Mouse (Mus musculus): Measurements from ENCODE around the gene Adamtsl1. TPM values are rescaled to one million over a fixed set of nuclear protein-coding genes. Genes with fewer than 3 reads are reported as not detected.

Gene Adamtsl1
- total and polyA plus RNA-seq, 3 experiments = 0.05 TPM; not detected in 2

- TF ChIP-seq GATA2 (IDR thresholded peaks at IDR 0.05; ENCODE audit: borderline replicate concordance, low read depth, low read length) (no peak), TAL1 (conservative IDR thresholded peaks at IDR 0.05; ENCODE audit: low read depth, low read length) (no peak), GATA1 (IDR thresholded peaks at IDR 0.05; ENCODE audit: borderline replicate concordance, low read length) (no peak), POLR2AphosphoS5 (IDR thresholded peaks at IDR 0.05; ENCODE audit: insufficient replicate concordance, low read depth, low read length) (no peak), CTCF (IDR thresholded peaks at IDR 0.05; ENCODE audit: low read depth, low read length) (no peak)
- H3K9me3 ChIP-seq (replicated peaks) = no peaks in the 10 kb centered on the region
- H3K4me3 ChIP-seq (ENCODE audit: low read depth, low read length) = no peak overlapping the region
- H3K4me1 ChIP-seq (ENCODE audit: insufficient read depth, low read depth, low read length) = no peaks in the 10 kb centered on the region
- ATAC-seq (ENCODE audit: extremely low read depth, insufficient number of reproducible peaks, low FRiP score, poor library complexity, severe bottlenecking) (no peak), DNase-seq (ENCODE audit: low spot score) (no peak)
- no peaks in the 10 kb centered on the region for H3K36me3 ChIP-seq (replicated peaks)
- H3K27me3 ChIP-seq (ENCODE audit: insufficient read depth, low read length) = no peaks in the 10 kb centered on the region
Observed at GRCm38 (mm10) chr4:86373166-86373565, 859.2 kb downstream of the Adamtsl1 start.

- H3K27me3 ChIP-seq (ENCODE audit: insufficient read depth, low read length) = no peaks in the 10 kb centered on the region
- ATAC-seq (ENCODE audit: extremely low read depth, insufficient number of reproducible peaks, low FRiP score, poor library complexity, severe bottlenecking) (no peak), DNase-seq (ENCODE audit: low spot score) (no peak)
- TF ChIP-seq GATA2 (IDR thresholded peaks at IDR 0.05; ENCODE audit: borderline replicate concordance, low read depth, low read length) (no peak), CTCF (IDR thresholded peaks at IDR 0.05; ENCODE audit: low read depth, low read length) (no peak), POLR2AphosphoS5 (IDR thresholded peaks at IDR 0.05; ENCODE audit: insufficient replicate concordance, low read depth, low read length) (no peak), TAL1 (conservative IDR thresholded peaks at IDR 0.05; ENCODE audit: low read depth, low read length) (no peak), GATA1 (IDR thresholded peaks at IDR 0.05; ENCODE audit: borderline replicate concordance, low read length) (no peak)
- H3K4me1 ChIP-seq (ENCODE audit: insufficient read depth, low read depth, low read length) = no peaks in the 10 kb centered on the region
- no peak overlapping the region for H3K4me3 ChIP-seq (ENCODE audit: low read depth, low read length)
- H3K9me3 ChIP-seq (replicated peaks) = no peaks in the 10 kb centered on the region
- H3K36me3 ChIP-seq (replicated peaks) = no peaks in the 10 kb centered on the region
Observed at GRCm38 (mm10) chr4:86383124-86383523, 869.2 kb downstream of the Adamtsl1 start.

- no peaks in the 10 kb centered on the region for H3K9me3 ChIP-seq (replicated peaks)
Observed at GRCm38 (mm10) chr4:86385121-86385520, 871.1 kb downstream of the Adamtsl1 start.

GRCm38 (mm10) chr4:86388430-86388829, 874.5 kb downstream of the Adamtsl1 start:
- TF ChIP-seq CTCF (IDR thresholded peaks at IDR 0.05; ENCODE audit: low read depth, low read length) = no peak
- no peak for TF ChIP-seq GATA1 (IDR thresholded peaks at IDR 0.05; ENCODE audit: borderline replicate concordance, low read length)
- no peak for TF ChIP-seq TAL1 (conservative IDR thresholded peaks at IDR 0.05; ENCODE audit: low read depth, low read length)
- no peak for TF ChIP-seq POLR2AphosphoS5 (IDR thresholded peaks at IDR 0.05; ENCODE audit: insufficient replicate concordance, low read depth, low read length)
- no peak for TF ChIP-seq GATA2 (IDR thresholded peaks at IDR 0.05; ENCODE audit: borderline replicate concordance, low read depth, low read length)
- ATAC-seq (ENCODE audit: extremely low read depth, insufficient number of reproducible peaks, low FRiP score, poor library complexity, severe bottlenecking) (no peak), DNase-seq (ENCODE audit: low spot score) (no peak)
- H3K9me3 ChIP-seq (replicated peaks) = no peaks in the 10 kb centered on the region
- H3K4me1 ChIP-seq (ENCODE audit: insufficient read depth, low read depth, low read length) = no peaks in the 10 kb centered on the region
- H3K36me3 ChIP-seq (replicated peaks) = no peaks in the 10 kb centered on the region
- H3K4me3 ChIP-seq (ENCODE audit: low read depth, low read length) = no peak overlapping the region
- no peaks in the 10 kb centered on the region for H3K27me3 ChIP-seq (ENCODE audit: insufficient read depth, low read length)

More at GRCm38 (mm10) chr4:86385121-86385520, 871.1 kb downstream of the Adamtsl1 start:
- TF ChIP-seq GATA1 (IDR thresholded peaks at IDR 0.05; ENCODE audit: borderline replicate concordance, low read length) (no peak), TAL1 (conservative IDR thresholded peaks at IDR 0.05; ENCODE audit: low read depth, low read length) (no peak), GATA2 (IDR thresholded peaks at IDR 0.05; ENCODE audit: borderline replicate concordance, low read depth, low read length) (no peak), POLR2AphosphoS5 (IDR thresholded peaks at IDR 0.05; ENCODE audit: insufficient replicate concordance, low read depth, low read length) (no peak), CTCF (IDR thresholded peaks at IDR 0.05; ENCODE audit: low read depth, low read length) (no peak)
- H3K4me1 ChIP-seq (ENCODE audit: insufficient read depth, low read depth, low read length) = no peaks in the 10 kb centered on the region
- DNase-seq (ENCODE audit: low spot score) (no peak), ATAC-seq (ENCODE audit: extremely low read depth, insufficient number of reproducible peaks, low FRiP score, poor library complexity, severe bottlenecking) (no peak)
- H3K36me3 ChIP-seq (replicated peaks) = no peaks in the 10 kb centered on the region
- H3K27me3 ChIP-seq (ENCODE audit: insufficient read depth, low read length) = no peaks in the 10 kb centered on the region
- no peak overlapping the region for H3K4me3 ChIP-seq (ENCODE audit: low read depth, low read length)

GRCm38 (mm10) chr4:86391176-86391575, 877.2 kb downstream of the Adamtsl1 start:
- H3K4me3 ChIP-seq (ENCODE audit: low read depth, low read length) = no peak overlapping the region
- ATAC-seq (ENCODE audit: extremely low read depth, insufficient number of reproducible peaks, low FRiP score, poor library complexity, severe bottlenecking) (no peak), DNase-seq (ENCODE audit: low spot score) (no peak)
- no peaks in the 10 kb centered on the region for H3K36me3 ChIP-seq (replicated peaks)
- H3K9me3 ChIP-seq (replicated peaks) = no peaks in the 10 kb centered on the region
- H3K27me3 ChIP-seq (ENCODE audit: insufficient read depth, low read length) = no peaks in the 10 kb centered on the region
- TF ChIP-seq GATA2 (IDR thresholded peaks at IDR 0.05; ENCODE audit: borderline replicate concordance, low read depth, low read length) (no peak), TAL1 (conservative IDR thresholded peaks at IDR 0.05; ENCODE audit: low read depth, low read length) (no peak), POLR2AphosphoS5 (IDR thresholded peaks at IDR 0.05; ENCODE audit: insufficient replicate concordance, low read depth, low read length) (no peak)
- H3K4me1 ChIP-seq (ENCODE audit: insufficient read depth, low read depth, low read length) = no peaks in the 10 kb centered on the region

- Histone ChIP-seq H3K4me3 (ENCODE audit: low read depth, low read length) (no peak overlapping the region), H3K27me3 (ENCODE audit: insufficient read depth, low read length) (no peaks in the 10 kb centered on the region), H3K9me3 (replicated peaks) (no peaks in the 10 kb centered on the region), H3K36me3 (replicated peaks) (no peaks in the 10 kb centered on the region), H3K4me1 (ENCODE audit: insufficient read depth, low read depth, low read length) (no peaks in the 10 kb centered on the region)
- no peak for TF ChIP-seq GATA2 (IDR thresholded peaks at IDR 0.05; ENCODE audit: borderline replicate concordance, low read depth, low read length)
- no peak for TF ChIP-seq POLR2AphosphoS5 (IDR thresholded peaks at IDR 0.05; ENCODE audit: insufficient replicate concordance, low read depth, low read length)
- no peak for TF ChIP-seq CTCF (IDR thresholded peaks at IDR 0.05; ENCODE audit: low read depth, low read length)
- no peak for TF ChIP-seq GATA1 (IDR thresholded peaks at IDR 0.05; ENCODE audit: borderline replicate concordance, low read length)
- no peak for TF ChIP-seq TAL1 (conservative IDR thresholded peaks at IDR 0.05; ENCODE audit: low read depth, low read length)
- no peak for ATAC-seq (ENCODE audit: extremely low read depth, insufficient number of reproducible peaks, low FRiP score, poor library complexity, severe bottlenecking)
- DNase-seq (ENCODE audit: low spot score) = no peak
Observed at GRCm38 (mm10) chr4:86395636-86396035, 881.7 kb downstream of the Adamtsl1 start.

All from G1E (cell line).